Mouse (Mus musculus) megakaryocyte, embryonic 14.5 days (primary cell): ENCODE measurements around the gene Ackr3.

Experiments
- FLI1 ChIP-seq: IDR thresholded peaks from 2 replicates; pipeline ENCODE4 v1.6.1; 2012; ENCODE audit warnings: low read length, inconsistent platforms, mixed read lengths
- GATA1 ChIP-seq: IDR thresholded peaks from 3 replicates; pipeline ENCODE4 v1.6.1; 2012; ENCODE audit warnings: mixed read lengths, low read length, inconsistent platforms, borderline replicate concordance

- TF ChIP-seq GATA1, result no peak
- TF ChIP-seq FLI1, result no peak
These were observed 12.6 kb downstream of the Ackr3 start for GRCm38 (mm10) chr1:90216395-90216794.
